Mouse (Mus musculus) heart, postnatal 25 days (tissue): Measurements from ENCODE around the gene Ndufaf2. TPM values are rescaled to one million over a fixed set of nuclear protein-coding genes. Genes with fewer than 3 reads are reported as not detected.

Experiments used
- DNase-seq: peaks from one replicate; pipeline ENCODE4 v3.0.0; 2022; ENCODE audit warnings: low spot score
- intact Hi-C: fragments of 180-260 bp; cut with DNase I; formaldehyde crosslinking; loops from one replicate; pipeline ENCODE4 v1.15.1; 2025
- total RNA-seq, 2 experiments: library from RNA; stranded (reverse); gene quantifications; 2 replicates each; pipeline ENCODE4 v1.2.3; 2021

Ndufaf2 gene
- total RNA-seq, 2 experiments from 2014 or later, result 23.5 to 26.1 TPM

DNA sequence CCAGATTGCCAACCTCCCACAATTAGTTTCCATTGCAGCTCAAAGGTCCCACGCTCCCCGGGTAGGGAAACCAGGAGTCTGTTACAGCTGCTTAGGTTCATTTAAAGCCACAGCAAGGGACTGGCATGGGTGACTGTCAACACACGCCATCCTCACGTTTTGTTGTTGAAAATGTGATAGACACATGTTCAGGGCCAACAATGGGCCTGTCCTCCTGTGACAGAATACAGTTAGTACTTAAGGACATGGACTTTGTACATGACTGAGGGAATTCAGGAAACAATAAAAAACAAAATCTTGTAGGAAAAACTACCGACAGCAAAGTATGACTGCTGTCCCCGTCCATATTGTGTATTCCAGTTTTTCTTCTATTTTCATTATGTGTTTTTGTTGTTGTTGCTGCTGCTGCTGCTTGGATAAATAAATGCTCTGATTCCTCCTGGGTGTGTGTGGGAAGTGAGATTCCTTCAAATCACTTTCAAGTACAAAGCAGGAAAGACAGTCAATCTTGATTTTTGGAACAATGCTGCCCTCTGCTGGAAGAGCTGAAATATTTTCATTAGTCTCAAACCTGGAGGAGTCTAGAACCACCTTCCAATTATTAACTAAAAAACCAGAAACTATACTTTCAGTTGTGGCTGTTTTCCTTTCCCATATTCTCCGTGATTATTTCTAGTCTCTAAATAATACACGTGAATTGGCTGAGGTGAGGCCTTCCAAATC lies 5.6 kb downstream of the Ndufaf2 start:
- intact Hi-C loops, result loop anchor here (2.0 to 10.0 kb wide), 8 partner anchors 24 to 1038 kb away; no protein-coding TSS in a partner anchor
- DNase-seq, result no peak

GRCm38 (mm10) chr13:108151782-108152181 lies 6.6 kb downstream of the Ndufaf2 start:
- no peak for DNase-seq
- intact Hi-C loops, result loop anchor here (2.0 to 10.0 kb wide), 8 partner anchors 23 to 1037 kb away; no protein-coding TSS in a partner anchor

GRCm38 (mm10) chr13:108144086-108144485 lies 14.3 kb downstream of the Ndufaf2 start:
- intact Hi-C loops, result no loop called here
- DNase-seq, result no peak

GRCm38 (mm10) chr13:108138403-108138977 lies 19.9 kb downstream of the Ndufaf2 start:
- intact Hi-C loops, result no loop called here
- DNase-seq, result no peak

DNA sequence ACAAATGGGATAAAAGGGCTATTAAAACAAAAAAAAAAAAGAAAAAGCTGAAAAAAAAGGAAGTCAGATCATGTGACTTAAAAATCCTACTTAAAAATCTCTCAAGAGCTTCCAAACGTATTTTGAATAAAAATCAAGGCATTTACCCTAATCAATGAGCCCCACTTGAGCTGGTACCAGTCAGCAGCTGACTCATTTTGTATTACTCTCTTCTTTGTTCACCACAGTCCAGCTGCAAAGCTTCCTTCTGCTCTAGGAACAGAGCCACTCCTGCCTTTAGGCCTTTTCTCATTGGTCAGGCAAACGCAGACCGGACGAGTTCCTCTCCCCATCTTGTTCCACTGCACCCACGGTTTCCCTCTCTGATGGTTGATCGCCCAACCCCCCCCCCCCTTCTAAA lies 22.8 kb downstream of the Ndufaf2 start:
- DNase-seq, result no peak
- intact Hi-C loops, result no loop called here

- intact Hi-C loops, result no loop called here
- DNase-seq, result no peak
These were observed 26.2 kb downstream of the Ndufaf2 start for GRCm38 (mm10) chr13:108132031-108132819.

DNA sequence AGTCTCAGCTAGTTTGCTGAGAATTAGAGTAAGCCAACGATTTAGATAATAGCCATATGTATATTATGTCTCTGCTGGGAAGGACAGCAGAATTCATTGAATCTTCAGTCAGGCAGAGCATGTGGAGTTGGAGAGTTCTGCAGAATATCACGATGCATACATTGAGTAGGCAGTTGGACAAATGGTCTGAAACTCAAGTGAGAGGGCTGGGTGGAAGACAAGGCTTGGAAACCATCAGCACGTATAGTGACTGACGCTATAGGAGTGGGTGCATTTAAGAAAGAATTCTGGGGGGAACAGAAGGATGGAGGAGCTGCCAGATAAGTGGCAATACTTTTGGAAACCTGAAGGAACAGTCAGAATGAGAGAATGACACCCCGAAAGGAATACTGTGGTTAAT lies 27.7 kb downstream of the Ndufaf2 start:
- intact Hi-C loops, result no loop called here
- DNase-seq, result no peak

DNA sequence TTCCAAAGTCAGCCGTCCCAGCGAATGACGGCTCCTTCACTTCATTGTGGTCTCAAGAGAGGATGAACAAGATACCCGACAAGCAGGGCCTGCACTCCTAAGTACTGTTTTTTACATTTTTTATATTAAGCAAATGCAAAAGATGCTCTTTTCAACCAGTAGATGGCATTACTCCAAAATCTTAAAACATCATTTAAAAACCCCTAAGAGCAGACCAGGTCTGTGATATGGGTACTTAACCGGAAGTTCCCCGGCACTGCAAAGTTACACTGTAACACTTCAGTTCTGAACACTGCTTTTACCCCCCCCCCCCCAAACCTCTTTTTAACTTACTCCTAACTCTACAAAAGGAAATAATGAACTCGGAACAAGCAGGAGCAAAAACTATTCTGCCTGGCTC lies 29.4 kb downstream of the Ndufaf2 start:
- DNase-seq, result no peak
- intact Hi-C loops, result loop anchor here (2.0 to 5.0 kb wide), 2 partner anchors 24 to 82 kb away; no protein-coding TSS in a partner anchor

GRCm38 (mm10) chr13:108127883-108128282 lies 30.5 kb downstream of the Ndufaf2 start:
- DNase-seq, result no peak
- intact Hi-C loops, result loop anchor here (2.0 to 5.0 kb wide), 2 partner anchors 25 to 81 kb away; no protein-coding TSS in a partner anchor

DNA sequence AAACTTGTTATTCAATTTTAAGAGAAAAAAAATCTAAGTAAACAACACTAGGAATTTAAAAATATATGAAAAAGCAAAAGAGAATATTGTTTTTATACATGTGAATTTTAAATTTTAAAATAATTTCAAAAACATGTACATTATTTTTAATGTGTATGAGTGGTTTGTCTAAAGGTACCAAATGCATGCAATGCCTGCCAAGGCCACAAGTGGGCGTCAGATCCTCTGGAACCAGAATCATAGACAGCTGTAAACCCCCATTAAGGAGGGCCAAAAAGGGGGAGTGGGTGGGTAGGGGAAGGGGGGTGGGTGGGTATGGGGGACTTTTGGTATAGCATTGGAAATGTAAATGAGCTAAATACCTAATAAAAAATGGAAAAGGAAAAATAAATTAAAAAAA lies 31.3 kb downstream of the Ndufaf2 start:
- intact Hi-C loops, result loop anchor here (5.0 kb wide), 1 partner anchor 80 kb away; no protein-coding TSS in a partner anchor
- no peak for DNase-seq

- no peak for DNase-seq
- intact Hi-C loops, result loop anchor here (5.0 kb wide), 1 partner anchor 79 kb away; no protein-coding TSS in a partner anchor
These were observed 32.2 kb downstream of the Ndufaf2 start for GRCm38 (mm10) chr13:108126246-108126645.

DNA sequence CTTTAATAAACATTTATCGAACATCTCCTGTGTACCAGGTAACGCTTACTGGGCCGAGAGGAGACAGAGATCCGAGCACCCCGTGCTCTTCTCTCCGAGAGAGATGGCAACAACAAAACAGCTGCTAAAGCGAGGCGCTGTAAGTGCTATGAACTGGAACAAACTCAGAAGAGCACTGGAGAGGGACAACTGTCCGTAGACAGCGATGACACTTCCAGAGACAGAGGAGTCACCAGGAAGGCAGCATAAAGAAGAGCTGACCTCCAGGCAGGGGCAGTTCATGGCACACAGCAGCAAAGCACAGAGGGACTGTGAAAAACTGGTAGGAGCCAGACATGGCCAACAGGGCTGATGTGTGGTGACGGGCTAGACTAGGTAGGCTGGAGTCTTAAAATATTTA lies 34.3 kb downstream of the Ndufaf2 start:
- intact Hi-C loops, result no loop called here
- DNase-seq, result no peak

GRCm38 (mm10) chr13:108123109-108123723 lies 35.2 kb downstream of the Ndufaf2 start:
- DNase-seq, result no peak
- intact Hi-C loops, result no loop called here

- no peak for DNase-seq
- intact Hi-C loops, result no loop called here
These were observed 38.8 kb downstream of the Ndufaf2 start for GRCm38 (mm10) chr13:108119411-108120310.

- intact Hi-C loops, result no loop called here
- no peak for DNase-seq
These were observed 40.2 kb downstream of the Ndufaf2 start for GRCm38 (mm10) chr13:108118188-108118587.

DNA sequence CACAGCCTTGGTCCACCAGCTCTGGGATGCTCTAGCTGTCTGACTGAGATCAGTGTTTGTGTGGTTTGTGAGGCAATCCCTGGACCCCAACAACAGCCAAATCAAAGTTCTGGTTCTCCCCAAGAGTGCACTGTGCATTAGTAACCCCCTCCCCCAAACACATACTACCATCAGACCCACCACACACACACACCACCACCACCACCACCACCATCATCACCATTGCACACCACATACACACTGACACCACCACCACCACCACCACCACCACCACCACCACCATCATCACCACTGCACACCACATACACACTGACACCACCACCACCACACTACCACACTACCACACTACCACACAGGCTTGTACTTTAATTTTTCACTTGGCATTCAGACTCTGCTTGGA lies 40.8 kb downstream of the Ndufaf2 start:
- intact Hi-C loops, result no loop called here
- no peak for DNase-seq

GRCm38 (mm10) chr13:108114257-108114656 lies 44.2 kb downstream of the Ndufaf2 start:
- intact Hi-C loops, result no loop called here

DNA sequence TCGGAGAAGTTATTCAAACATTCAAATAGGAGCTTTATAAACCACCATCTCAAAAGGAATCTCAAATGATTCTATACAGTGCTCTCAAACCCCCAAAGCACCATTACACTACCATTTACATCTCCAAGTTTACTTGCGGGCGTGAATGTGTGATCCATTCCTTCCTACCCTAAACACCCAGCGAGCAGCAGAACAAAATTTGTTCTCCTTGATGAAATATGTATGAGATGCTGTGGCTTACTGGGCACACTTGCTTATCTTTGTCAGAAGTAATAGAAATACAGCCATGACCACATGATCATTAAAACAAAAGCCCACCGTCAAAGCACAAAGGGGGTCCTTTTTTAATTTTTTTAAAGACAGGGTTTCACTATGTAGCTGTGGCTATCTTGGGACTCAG lies 44.9 kb downstream of the Ndufaf2 start:
- intact Hi-C loops, result no loop called here
- DNase-seq, result no peak

More at GRCm38 (mm10) chr13:108114257-108114656, 44.2 kb downstream of the Ndufaf2 start:
- no peak for DNase-seq

DNA sequence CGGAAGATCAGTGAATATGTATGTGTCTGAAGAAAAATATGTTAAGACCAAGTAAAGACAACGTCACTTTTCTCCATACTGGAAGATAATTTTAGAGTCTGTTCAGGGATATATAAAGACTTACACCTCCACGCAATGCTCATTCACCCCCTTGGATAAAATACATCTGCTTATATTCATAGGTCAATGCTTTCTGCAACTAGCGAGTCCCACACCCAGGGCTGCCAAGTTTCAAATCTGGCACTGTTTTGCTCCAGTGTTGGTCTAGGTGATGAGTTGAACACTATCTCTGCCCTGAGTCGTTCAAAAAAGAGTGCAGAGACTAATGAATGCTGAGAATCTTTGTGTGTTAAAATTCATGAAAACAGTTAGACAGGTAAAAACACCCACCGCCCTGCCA lies 47.5 kb downstream of the Ndufaf2 start:
- no peak for DNase-seq
- intact Hi-C loops, result no loop called here
